Mouse (Mus musculus): Measurements from ENCODE around the gene Abhd14b.
A peak's percentile ranks its signal among the peaks of the same experiment; 100 is the strongest.

GRCm38 (mm10) chr9:106499667-106500066, 52.4 kb downstream of the Abhd14b start, which contains the start of gene Iqcf1:
- TF ChIP-seq POLR2A (IDR thresholded peaks at IDR 0.05; ENCODE audit: control insufficient read depth, low read depth, low read length) = peak; percentile 37; the same call in 1 of the 2 replicates
- no peak for TF ChIP-seq CTCF (IDR thresholded peaks at IDR 0.05; ENCODE audit: control insufficient read depth, insufficient read depth, insufficient replicate concordance, low read depth, low read length)

Measured in testis, adult 2 months (tissue).